Mouse (Mus musculus) olfactory bulb, adult 2 months (tissue): ENCODE data around the gene Ccdc14. TPM values are rescaled to one million over a fixed set of nuclear protein-coding genes. Genes with fewer than 3 reads are reported as not detected.

ENCODE experiments used
- H3K27ac ChIP-seq: fragments of 200-500 bp; 2 replicates; pipeline ENCODE4 v1.5.1; 2012; ENCODE audit warnings: low read depth, low read length; ENCODE audit not compliant: insufficient read depth
- H3K4me1 ChIP-seq: fragments of 200-500 bp; 2 replicates; pipeline ENCODE4 v1.6.1; 2012; ENCODE audit warnings: low read length; ENCODE audit not compliant: control insufficient read depth, insufficient read depth
- H3K4me3 ChIP-seq: fragments of 200-500 bp; 2 replicates; pipeline ENCODE4 v1.5.1; 2012; ENCODE audit warnings: mild to moderate bottlenecking, low read depth, low read length, moderate library complexity; ENCODE audit not compliant: insufficient read depth
- CTCF ChIP-seq: fragments of 200-500 bp; IDR thresholded peaks from 2 replicates; pipeline ENCODE4 v1.5.1; 2012; ENCODE audit warnings: low read depth, mild to moderate bottlenecking, low read length, moderate library complexity; ENCODE audit not compliant: insufficient read depth
- POLR2A ChIP-seq: fragments of 200-500 bp; IDR thresholded peaks from 2 replicates; pipeline ENCODE4 v1.6.1; 2012; ENCODE audit warnings: mild to moderate bottlenecking, low read depth, low read length, moderate library complexity; ENCODE audit not compliant: insufficient read depth
- WGBS: fragments of 180-500 bp; shearing (Covaris S2); methylation state at CpG from one replicate; pipeline ENCODE4 v1.1.7; 2018; 5-methylcytosine and 5-hydroxymethylcytosine counted together
- polyA plus RNA-seq: library from polyadenylated mRNA; stranded (reverse); fragments of >200 nt; gene quantifications from 2 replicates; pipeline ENCODE4 v1.2.4, GENCODE M21; 2012; ENCODE audit warnings: low replicate concordance; ENCODE audit not compliant: missing spikeins, insufficient read depth, insufficient read length

Ccdc14 gene
- polyA plus RNA-seq, 1 experiment: not detected

DNA sequence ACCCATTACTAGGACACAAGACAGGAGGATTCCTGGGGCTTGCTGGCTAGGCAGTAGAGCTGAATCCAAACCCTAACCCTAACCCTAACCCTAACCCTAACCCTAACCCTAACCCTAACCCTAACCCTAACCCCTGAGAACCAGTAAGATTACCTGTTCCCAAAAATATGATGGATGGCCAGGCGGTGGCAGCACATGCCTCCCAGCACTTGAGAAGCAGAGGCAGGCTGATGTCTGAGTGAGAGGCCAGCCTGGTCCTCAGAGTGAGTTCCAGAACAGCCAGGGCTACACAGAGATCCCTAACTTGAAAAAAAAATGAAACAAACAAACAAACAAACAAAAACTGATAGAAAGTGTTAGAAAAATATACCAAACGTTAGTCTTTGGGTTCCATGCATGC lies 52.5 kb downstream of the Ccdc14 start:
- no peak overlapping the region for H3K4me3 ChIP-seq
- peaks cover 7% of the 10 kb centered on the region; the same call in 1 of the 2 replicates for H3K4me1 ChIP-seq
- 56% methylated on average over 2 of the region's 2 CpGs for WGBS
- TF ChIP-seq CTCF (no peak), POLR2A (no peak)
- H3K27ac ChIP-seq: no peak overlapping the region

DNA sequence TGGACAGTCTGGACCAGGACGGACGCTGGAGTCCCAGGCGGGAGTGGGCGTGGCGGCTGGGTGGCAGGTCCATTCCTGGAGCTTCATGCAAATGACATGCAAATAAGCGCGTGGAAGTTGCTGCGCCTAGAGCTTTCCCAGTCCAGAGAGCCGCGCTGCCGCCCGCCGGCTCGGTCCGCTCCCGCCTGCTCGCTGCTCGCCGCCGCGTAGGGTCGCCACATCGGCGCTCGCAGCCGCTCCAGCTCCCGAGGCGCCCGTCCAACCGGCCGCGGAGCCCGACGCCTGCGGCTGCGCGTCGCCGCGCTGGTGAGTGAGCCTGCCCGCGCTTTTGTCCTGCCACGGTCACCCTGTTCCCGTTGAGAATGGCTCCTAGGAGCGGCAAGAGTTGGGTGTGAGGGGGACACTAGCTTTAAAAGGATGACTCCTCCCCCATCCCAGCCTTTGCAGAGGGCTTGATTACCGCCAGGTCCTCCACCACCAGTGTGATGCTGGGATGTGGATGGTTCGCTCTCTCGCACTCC lies 54.7 kb downstream of the Ccdc14 start, which contains the start of gene Mylk:
Gene Mylk (plus strand): TSS at position 146 of the 521 bp plus-strand sequence.
- H3K4me1 ChIP-seq: peaks cover 9% of the 10 kb centered on the region; the same call in 1 of the 2 replicates
- peak within 1 kb of the TSS; percentile 51 for H3K4me3 ChIP-seq
- 2% methylated on average over 47 of the region's 48 CpGs for WGBS
- H3K27ac ChIP-seq: no peak within 1 kb of the TSS
- 0 out of 2 replicates have a peak, but pooled peaks have one; percentile 25 for TF ChIP-seq POLR2A
- TF ChIP-seq CTCF: no peak

DNA sequence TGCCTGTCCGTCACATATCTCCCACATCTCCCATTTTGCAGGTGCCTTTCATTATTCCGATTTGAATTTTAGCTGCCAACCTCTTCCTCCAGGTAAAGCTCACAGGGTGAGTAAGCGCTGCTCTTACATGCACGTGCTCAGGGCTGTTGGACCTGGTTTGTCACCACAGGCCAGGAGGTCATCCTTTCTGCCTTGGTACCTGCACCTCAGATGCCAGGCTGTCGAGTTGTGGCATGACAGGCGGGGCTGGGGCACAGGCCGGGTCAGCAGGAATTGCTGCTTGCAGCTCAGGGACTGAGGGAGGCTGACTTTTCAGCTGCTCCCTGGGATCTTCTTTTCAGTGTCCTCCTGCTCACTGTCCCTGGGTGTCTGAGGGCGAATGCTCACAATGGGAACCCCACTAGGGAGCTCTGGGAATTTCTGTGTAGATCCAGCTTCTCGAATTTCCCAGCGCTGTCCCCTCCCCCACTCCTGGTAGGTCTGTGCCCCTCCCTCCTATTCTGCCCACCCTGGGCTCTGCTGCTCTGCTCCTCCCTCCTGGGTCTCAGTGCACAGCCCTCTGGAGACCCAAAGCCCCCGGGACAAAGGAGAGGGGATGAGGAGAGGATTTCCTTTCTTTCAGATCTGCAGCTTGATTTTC lies 57.8 kb downstream of the Ccdc14 start:
- TF ChIP-seq POLR2A: no peak
- TF ChIP-seq CTCF: no peak
- peaks cover 9% of the 10 kb centered on the region; the same call in 1 of the 2 replicates for H3K4me1 ChIP-seq
- no peak overlapping the region for H3K4me3 ChIP-seq
- H3K27ac ChIP-seq: no peak overlapping the region
- WGBS: 46% methylated on average over 11 of the region's 11 CpGs

DNA sequence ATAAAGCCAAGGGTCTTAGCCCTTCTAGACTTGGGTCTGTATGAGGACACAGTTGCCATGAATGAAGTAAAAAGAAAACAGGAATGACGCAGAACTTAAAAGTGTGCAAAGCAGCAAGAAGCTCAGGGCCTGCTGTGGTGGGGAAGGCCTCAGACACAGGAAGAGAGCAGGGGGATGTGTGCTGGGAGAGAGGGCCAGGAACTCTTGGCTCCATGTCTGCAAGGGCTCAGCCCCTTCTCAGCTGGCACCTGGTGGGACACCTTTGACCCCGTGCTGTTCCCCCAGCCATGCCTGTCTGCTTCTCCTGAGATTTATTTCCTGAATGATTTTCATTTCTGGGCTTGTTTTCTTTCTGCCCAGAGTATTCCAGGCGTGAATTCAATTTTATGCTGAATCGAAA lies 59.1 kb downstream of the Ccdc14 start:
- Histone ChIP-seq H3K4me3 (no peak overlapping the region), H3K27ac (no peak overlapping the region), H3K4me1 (peaks cover 9% of the 10 kb centered on the region; the same call in 1 of the 2 replicates)
- 89% methylated on average over 4 of the region's 4 CpGs for WGBS
- no peak for TF ChIP-seq POLR2A
- TF ChIP-seq CTCF: no peak

DNA sequence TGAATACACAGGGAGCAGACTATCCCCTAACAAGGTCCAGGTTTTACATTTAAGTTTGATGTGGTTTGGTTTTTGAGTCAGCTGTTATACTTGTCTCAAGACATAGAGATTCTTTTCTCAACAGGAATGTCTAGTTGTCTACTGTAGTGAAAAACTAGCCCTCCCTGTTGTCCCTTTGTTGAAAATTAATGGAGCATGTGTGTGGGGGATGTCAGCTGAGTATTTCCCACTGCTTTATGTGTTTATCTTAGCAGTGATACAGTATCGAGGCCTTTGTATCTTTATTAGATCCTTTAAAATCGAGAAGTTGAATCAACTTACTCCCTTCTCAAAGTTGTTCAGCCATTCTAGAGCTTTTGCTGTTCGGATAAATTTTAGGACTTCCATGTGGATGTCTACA lies 61.6 kb downstream of the Ccdc14 start:
- no peak overlapping the region for H3K27ac ChIP-seq
- peaks cover 2% of the 10 kb centered on the region; the same call in 1 of the 2 replicates for H3K4me1 ChIP-seq
- TF ChIP-seq POLR2A (no peak), CTCF (no peak)
- no peak overlapping the region for H3K4me3 ChIP-seq
- 68% methylated on average over 3 of the region's 3 CpGs for WGBS

DNA sequence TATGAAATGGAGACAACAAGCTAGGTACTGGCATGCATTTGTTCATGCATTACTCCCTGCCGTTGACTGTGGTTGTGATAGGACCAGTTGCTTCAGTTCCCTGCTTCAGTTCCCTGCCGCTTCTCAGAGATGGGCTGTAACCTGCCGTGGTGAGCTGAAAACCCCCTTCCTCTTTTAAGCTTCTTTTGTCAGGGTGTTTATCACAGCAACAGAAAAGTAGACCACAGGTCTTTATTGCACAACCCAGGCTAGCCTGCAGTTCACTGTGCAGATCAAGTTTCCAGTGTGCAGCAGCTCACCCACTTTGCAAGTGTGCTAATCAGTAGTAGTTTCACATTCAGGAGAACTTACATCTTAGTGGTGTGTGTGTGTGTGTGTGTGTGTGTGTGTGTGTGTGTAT lies 62.6 kb downstream of the Ccdc14 start:
- no peak overlapping the region for H3K27ac ChIP-seq
- TF ChIP-seq POLR2A: no peak
- no peak for TF ChIP-seq CTCF
- no peak overlapping the region for H3K4me3 ChIP-seq
- peaks cover 2% of the 10 kb centered on the region; the same call in 1 of the 2 replicates for H3K4me1 ChIP-seq
- WGBS: 95% methylated on average over 3 of the region's 3 CpGs

DNA sequence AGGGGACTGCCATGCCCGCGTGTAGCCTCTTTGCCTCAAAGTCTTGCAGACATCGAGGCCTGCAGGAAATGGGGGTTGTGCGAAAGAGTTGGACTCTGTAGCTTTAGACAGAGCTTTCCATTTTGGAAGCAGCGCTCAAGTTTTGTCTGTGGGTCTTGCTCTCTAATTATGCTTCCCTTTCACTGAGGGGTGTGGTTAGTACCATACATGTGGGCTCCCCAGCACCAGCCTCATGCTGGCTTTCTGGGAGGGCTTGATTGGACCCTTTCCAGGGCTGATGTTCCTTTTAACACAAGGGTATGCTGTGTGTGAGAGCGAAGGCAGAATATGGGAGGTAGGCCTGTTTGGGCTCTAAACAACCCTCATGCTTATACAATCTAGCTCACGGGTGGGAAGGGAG lies 66.6 kb downstream of the Ccdc14 start:
- 74% methylated on average over 7 of the region's 7 CpGs for WGBS
- Histone ChIP-seq H3K4me3 (no peak overlapping the region), H3K4me1 (no peaks in the 10 kb centered on the region), H3K27ac (no peak overlapping the region)
- TF ChIP-seq CTCF (no peak), POLR2A (no peak)

DNA sequence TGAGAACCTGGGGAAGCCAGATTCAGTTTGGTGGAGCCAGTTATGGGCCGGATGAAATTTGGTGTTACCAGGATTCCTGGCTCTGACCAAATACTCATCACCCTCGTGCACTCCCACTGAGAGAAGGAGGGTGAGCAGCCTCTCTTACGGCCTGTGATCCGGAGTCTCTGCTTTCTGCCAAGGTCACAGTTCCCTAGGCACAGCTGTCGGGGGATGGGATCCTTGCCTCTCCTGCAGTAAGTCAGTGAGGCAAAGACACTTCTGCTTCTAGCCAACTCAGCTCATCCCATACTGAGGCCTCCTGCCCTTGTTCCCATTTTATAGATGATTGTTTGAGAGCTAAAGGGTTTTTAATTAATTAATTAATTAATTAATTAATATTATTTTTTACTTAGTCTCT lies 67.8 kb downstream of the Ccdc14 start:
- WGBS: 82% methylated on average over 5 of the region's 5 CpGs
- Histone ChIP-seq H3K4me3 (no peak overlapping the region), H3K27ac (no peak overlapping the region), H3K4me1 (no peaks in the 10 kb centered on the region)
- TF ChIP-seq CTCF: no peak
- TF ChIP-seq POLR2A: no peak

DNA sequence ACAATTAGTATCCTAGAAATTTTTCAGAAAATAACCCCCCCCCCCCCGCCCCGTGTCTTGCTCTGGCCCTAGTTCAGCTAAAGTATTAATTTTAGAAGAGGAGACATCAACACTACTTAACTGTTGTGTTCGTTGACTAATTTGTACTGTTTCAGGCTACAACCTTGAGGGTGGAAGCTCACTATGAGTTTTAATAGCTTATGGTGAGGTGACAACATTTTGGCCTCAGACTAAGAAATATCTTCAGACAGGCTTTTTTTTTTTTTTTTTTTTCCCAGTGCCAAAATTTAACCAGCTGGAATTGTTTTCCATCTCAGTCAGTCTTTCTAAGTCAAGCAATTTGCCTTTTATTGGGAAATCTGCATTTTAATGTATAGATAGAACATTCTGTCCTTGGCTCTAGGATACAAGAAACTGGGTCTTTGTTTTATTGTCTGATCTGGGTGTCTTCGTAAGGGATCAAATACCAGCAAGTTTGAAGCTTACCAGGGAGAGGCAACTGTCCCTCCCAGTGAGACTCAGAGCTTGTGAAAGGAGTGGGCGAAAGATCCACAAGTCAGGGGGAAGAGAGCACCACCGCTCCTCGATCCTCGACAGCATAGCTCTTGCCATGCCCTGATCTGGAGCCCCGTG lies 73.7 kb downstream of the Ccdc14 start:
- no peak overlapping the region for H3K27ac ChIP-seq
- WGBS: 87% methylated on average over 9 of the region's 9 CpGs
- no peaks in the 10 kb centered on the region for H3K4me1 ChIP-seq
- no peak overlapping the region for H3K4me3 ChIP-seq
- TF ChIP-seq CTCF: no peak
- no peak for TF ChIP-seq POLR2A
